Comparison of ENCODE assay signal across 12 mouse cellular contexts in genomic region chr4:53269999-53270398, GRCm38 (mm10).
DNase-seq lines count a peak whose midpoint lies in the region; ATAC-seq and TF ChIP-seq lines count a peak whose summit lies in the region.
"Had no signal": no experiment of that assay in that cellular context is flagged by ENCODE, and none has a peak within 500 bp of the region (broad histone marks: within the 10 kb centered on the region; RNA-seq: fewer than 3 reads in every experiment).

No protein-coding gene starts in this region.

- H3K36me3 ChIP-seq in liver, adult 2 months (ENCODE audit: control insufficient read depth, insufficient read depth, low read length), result no peaks in the 10 kb centered on the region
- H3K36me3 ChIP-seq in heart, embryonic 15.5 days, result no peaks in the 10 kb centered on the region
- H3K36me3 ChIP-seq in macrophage (ENCODE audit: inconsistent target), result no peaks in the 10 kb centered on the region
- H3K36me3 ChIP-seq: limb, embryonic 12.5 days had no signal

- H3K4me3 ChIP-seq in liver, adult 2 months (ENCODE audit: insufficient read depth, low read depth, low read length), result no peak overlapping the region
- no peak overlapping the region for H3K4me3 ChIP-seq in heart, embryonic 15.5 days
- no peak overlapping the region for H3K4me3 ChIP-seq in macrophage (ENCODE audit: inconsistent target)
- H3K4me3 ChIP-seq: limb, embryonic 12.5 days had no signal

- ATAC-seq in heart, embryonic 15.5 days (replicated peaks; ENCODE audit: insufficient number of reproducible peaks, insufficient read depth, low FRiP score, low read depth), result 0 out of 2 replicates have a peak, but pooled peaks have one; percentile 35
- ATAC-seq in cerebellum, adult (ENCODE audit: insufficient number of reproducible peaks, low FRiP score, low TSS enrichment), result no peak
- ATAC-seq: forebrain, postnatal 0 days had no signal

- TF ChIP-seq CTCF in liver, adult 2 months (IDR thresholded peaks at IDR 0.05; ENCODE audit: low read depth, low read length), result no peak

- no peak for TF ChIP-seq POLR2A in liver, adult 2 months (IDR thresholded peaks at IDR 0.05; ENCODE audit: extremely low read depth, insufficient read depth, low read length)

- no peak overlapping the region for H3K9ac ChIP-seq in liver, adult 2 months (ENCODE audit: low read depth, low read length)
- no peak overlapping the region for H3K9ac ChIP-seq in heart, embryonic 15.5 days
- H3K9ac ChIP-seq: forebrain, postnatal 0 days; hindbrain, embryonic 14.5 days; limb, embryonic 12.5 days had no signal

- peak; percentile 44 for DNase-seq in liver, adult 2 months (ENCODE audit: extremely low read depth, low read depth, low spot score)
- DNase-seq in liver (no peak), adipocyte (ENCODE audit: low spot score) (peak; percentile 16)
- DNase-seq in embryo, embryonic 10.5 days (ENCODE audit: low spot score), result no peak
- DNase-seq: forebrain, postnatal 0 days; right cerebral cortex, adult 18-20 months; thymus, postnatal 14 days had no signal

- 78% methylated on average over 5 of the region's 5 CpGs for WGBS in liver, adult 2 months
- 62% methylated on average over 5 of the region's 5 CpGs for WGBS in heart, embryonic 15.5 days
- 41% methylated on average over 5 of the region's 5 CpGs for WGBS in macrophage (ENCODE audit: missing documents)

- H3K4me2 ChIP-seq in heart, embryonic 15.5 days, result no peak overlapping the region
- H3K4me2 ChIP-seq: hindbrain, embryonic 14.5 days; limb, embryonic 12.5 days had no signal

- H3K27me3 ChIP-seq in liver, adult 2 months (ENCODE audit: control insufficient read depth, insufficient read depth, low read length), result no peaks in the 10 kb centered on the region
- H3K27me3 ChIP-seq in heart, embryonic 15.5 days, result no peaks in the 10 kb centered on the region
- H3K27me3 ChIP-seq: limb, embryonic 12.5 days had no signal

- H3K27ac ChIP-seq in liver, adult 2 months (replicated peaks; ENCODE audit: insufficient read depth, low read depth, low read length), result no peak overlapping the region
- H3K27ac ChIP-seq in heart, embryonic 15.5 days, result no peak overlapping the region
- peak overlapping the region; percentile 35 for H3K27ac ChIP-seq in macrophage
- H3K27ac ChIP-seq: hindbrain, embryonic 14.5 days; limb, embryonic 12.5 days had no signal

- no peaks in the 10 kb centered on the region for H3K4me1 ChIP-seq in liver, adult 2 months (ENCODE audit: control insufficient read depth, insufficient read depth, low read length)
- peaks cover 8% of the 10 kb centered on the region; the same call in 1 of the 2 replicates for H3K4me1 ChIP-seq in heart, embryonic 15.5 days (replicated peaks)
- H3K4me1 ChIP-seq: limb, embryonic 12.5 days had no signal

- no peaks in the 10 kb centered on the region for H3K9me3 ChIP-seq in heart, embryonic 15.5 days (replicated peaks)

- no peaks in the 10 kb centered on the region for H3K79me2 ChIP-seq in liver, adult 2 months (ENCODE audit: control insufficient read depth, insufficient read depth, low read length)
- no peaks in the 10 kb centered on the region for H3K79me2 ChIP-seq in macrophage (ENCODE audit: inconsistent target)

Comparison
In these comparisons a context has a peak if more than half of its experiments do, and no peak if none do; other contexts are left out.
1. DNase-seq: peak in liver, adult 2 months (single experiment) and adipocyte (single experiment); none in liver (single experiment) and embryo, embryonic 10.5 days (single experiment).